Mouse (Mus musculus): ENCODE results near the gene Frs3. TPM values are rescaled to one million over a fixed set of nuclear protein-coding genes. Genes with fewer than 3 reads are reported as not detected.

Gene Frs3
- total and polyA plus RNA-seq, 2 experiments, result 1.7 to 7.1 TPM

DNA sequence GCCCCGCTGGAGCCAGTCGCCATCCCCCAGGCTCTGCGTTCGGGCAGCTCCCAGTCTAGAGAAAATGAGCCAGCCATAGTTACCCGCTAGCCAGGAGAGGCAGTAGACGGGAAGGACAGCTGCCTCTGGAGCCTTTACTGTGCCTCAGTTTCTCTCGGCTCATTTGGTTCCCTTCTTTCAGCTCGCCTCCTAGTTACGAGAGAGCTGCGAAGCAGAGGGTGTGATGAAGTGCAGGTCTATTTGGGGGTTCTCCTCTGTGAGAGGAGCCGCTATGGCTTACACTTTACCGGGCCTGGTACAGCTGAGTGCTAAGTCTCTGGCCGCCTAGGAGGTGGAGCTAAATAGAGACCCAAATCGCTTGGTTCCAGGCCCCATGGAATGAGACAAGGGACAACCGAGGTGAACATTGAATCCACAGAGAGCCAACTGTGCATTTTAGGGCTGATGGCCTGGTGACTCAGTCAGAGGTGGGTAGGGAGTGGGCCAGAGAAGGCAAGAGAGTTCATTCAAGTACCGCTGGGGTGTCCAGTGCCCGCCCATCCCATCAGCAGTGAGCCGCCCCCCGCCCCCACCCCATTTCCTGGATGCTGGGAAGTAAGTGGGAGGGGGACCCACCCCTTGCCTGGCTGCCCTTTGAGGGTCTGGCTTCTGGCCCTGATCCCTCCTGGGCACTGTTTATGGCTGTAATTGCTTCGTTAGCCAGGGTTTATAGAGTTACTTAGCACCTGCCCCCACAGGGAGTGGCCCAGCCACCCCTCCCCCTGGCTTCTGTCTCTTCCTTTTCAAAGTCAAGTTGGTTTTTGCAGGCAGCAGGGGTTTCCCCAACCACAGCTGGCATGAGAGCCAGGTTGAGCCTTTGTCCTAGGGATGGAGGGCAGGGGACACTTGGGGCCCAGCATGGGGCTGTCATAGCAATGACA lies 50.3 kb downstream of the Frs3 start:
- no peak for DNase-seq (ENCODE audit: extremely low read depth, low read depth, low spot score)
- Histone ChIP-seq H3K4me3 (ENCODE audit: insufficient read depth, low read depth, low read length) (peak overlapping the region; percentile 84; the same call in 1 of the 2 replicates), H3K27me3 (ENCODE audit: control insufficient read depth, insufficient read depth, low read length) (no peaks in the 10 kb centered on the region), H3K79me2 (ENCODE audit: control insufficient read depth, insufficient read depth, low read length) (peaks cover 35% of the 10 kb centered on the region), H3K4me1 (ENCODE audit: control insufficient read depth, insufficient read depth, low read length) (peaks cover 5% of the 10 kb centered on the region; the same call in 1 of the 2 replicates), H3K27ac (replicated peaks; ENCODE audit: insufficient read depth, low read depth, low read length) (no peak overlapping the region), H3K9ac (ENCODE audit: low read depth, low read length) (peak overlapping the region; percentile 55; the same call in 1 of the 2 replicates), H3K36me3 (ENCODE audit: control insufficient read depth, insufficient read depth, low read length) (no peaks in the 10 kb centered on the region)
- 64% methylated on average over 20 of the region's 20 CpGs for WGBS
- no peak for TF ChIP-seq CTCF (IDR thresholded peaks at IDR 0.05; ENCODE audit: low read depth, low read length)
- no peak for TF ChIP-seq POLR2A (IDR thresholded peaks at IDR 0.05; ENCODE audit: extremely low read depth, insufficient read depth, low read length)

DNA sequence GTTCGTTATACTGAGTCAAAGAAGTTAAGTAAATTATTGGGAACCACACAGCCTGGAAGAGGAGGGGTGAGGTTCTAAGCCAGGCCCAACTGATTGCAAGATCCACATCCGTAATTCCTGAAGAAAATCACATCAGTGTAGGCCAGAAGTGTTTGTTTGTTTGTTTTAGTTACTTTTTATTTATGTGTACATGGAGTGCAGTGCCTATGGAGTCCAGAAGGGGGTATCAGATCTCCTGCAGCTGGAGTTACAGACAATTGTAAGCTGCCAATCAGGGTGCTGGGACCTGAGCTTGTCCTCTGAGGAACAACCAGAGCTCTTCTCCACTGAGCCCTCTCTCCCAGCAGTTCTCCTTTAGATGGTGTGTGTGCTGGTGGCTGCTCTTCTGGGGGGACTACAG lies 51.4 kb downstream of the Frs3 start:
- H3K9ac ChIP-seq (ENCODE audit: low read depth, low read length), result no peak overlapping the region
- H3K27me3 ChIP-seq (ENCODE audit: control insufficient read depth, insufficient read depth, low read length), result no peaks in the 10 kb centered on the region
- H3K27ac ChIP-seq (replicated peaks; ENCODE audit: insufficient read depth, low read depth, low read length), result no peak overlapping the region
- TF ChIP-seq CTCF (IDR thresholded peaks at IDR 0.05; ENCODE audit: low read depth, low read length) (no peak), POLR2A (IDR thresholded peaks at IDR 0.05; ENCODE audit: extremely low read depth, insufficient read depth, low read length) (no peak)
- DNase-seq (ENCODE audit: extremely low read depth, low read depth, low spot score), result no peak
- H3K4me1 ChIP-seq (ENCODE audit: control insufficient read depth, insufficient read depth, low read length), result peaks cover 5% of the 10 kb centered on the region; the same call in 1 of the 2 replicates
- H3K4me3 ChIP-seq (ENCODE audit: insufficient read depth, low read depth, low read length), result no peak overlapping the region
- no peaks in the 10 kb centered on the region for H3K36me3 ChIP-seq (ENCODE audit: control insufficient read depth, insufficient read depth, low read length)
- peaks cover 39% of the 10 kb centered on the region for H3K79me2 ChIP-seq (ENCODE audit: control insufficient read depth, insufficient read depth, low read length)
- WGBS, result 93% methylated on average over 2 of the region's 2 CpGs

DNA sequence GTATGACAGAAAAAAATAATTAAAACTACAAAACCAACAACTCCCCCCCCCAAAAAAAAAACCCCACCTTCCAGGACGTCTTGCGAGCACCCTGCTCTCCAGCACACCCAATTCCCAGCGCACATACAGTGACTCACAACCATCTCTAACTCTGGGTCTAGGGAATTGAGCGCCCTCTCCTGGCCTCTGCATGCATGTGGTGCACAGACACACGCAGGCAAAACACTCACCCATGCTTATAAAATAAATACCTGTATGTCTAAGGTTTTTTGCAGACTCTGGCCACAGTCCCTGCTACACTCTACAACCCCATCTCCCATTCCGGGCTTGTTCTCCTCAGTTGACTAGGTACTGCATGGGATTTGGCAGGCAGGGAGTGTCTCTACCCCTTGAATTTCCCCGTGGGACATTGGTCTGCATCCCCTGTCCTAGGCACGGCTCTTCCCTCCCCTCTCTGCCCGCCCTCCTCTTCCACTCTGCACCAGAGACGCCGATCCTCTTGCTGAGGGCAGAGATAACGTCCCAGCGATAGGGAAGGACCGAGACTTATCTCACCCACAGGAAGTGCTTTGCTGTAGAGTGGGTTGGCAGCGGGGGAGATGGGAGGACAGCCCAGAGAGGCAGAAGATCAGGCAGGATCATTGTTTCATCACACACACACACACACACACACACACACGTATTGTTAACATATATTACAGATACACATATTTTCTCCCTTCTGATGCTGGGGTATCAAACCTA lies 54.3 kb downstream of the Frs3 start:
- Histone ChIP-seq H3K4me3 (ENCODE audit: insufficient read depth, low read depth, low read length) (no peak overlapping the region), H3K9ac (ENCODE audit: low read depth, low read length) (no peak overlapping the region), H3K79me2 (ENCODE audit: control insufficient read depth, insufficient read depth, low read length) (peaks cover 37% of the 10 kb centered on the region), H3K36me3 (ENCODE audit: control insufficient read depth, insufficient read depth, low read length) (no peaks in the 10 kb centered on the region), H3K27ac (replicated peaks; ENCODE audit: insufficient read depth, low read depth, low read length) (no peak overlapping the region), H3K4me1 (ENCODE audit: control insufficient read depth, insufficient read depth, low read length) (peaks cover 7% of the 10 kb centered on the region), H3K27me3 (ENCODE audit: control insufficient read depth, insufficient read depth, low read length) (no peaks in the 10 kb centered on the region)
- DNase-seq (ENCODE audit: extremely low read depth, low read depth, low spot score), result no peak
- TF ChIP-seq CTCF (IDR thresholded peaks at IDR 0.05; ENCODE audit: low read depth, low read length) (peak; percentile 49), POLR2A (IDR thresholded peaks at IDR 0.05; ENCODE audit: extremely low read depth, insufficient read depth, low read length) (no peak)
- 68% methylated on average over 16 of the region's 16 CpGs for WGBS

DNA sequence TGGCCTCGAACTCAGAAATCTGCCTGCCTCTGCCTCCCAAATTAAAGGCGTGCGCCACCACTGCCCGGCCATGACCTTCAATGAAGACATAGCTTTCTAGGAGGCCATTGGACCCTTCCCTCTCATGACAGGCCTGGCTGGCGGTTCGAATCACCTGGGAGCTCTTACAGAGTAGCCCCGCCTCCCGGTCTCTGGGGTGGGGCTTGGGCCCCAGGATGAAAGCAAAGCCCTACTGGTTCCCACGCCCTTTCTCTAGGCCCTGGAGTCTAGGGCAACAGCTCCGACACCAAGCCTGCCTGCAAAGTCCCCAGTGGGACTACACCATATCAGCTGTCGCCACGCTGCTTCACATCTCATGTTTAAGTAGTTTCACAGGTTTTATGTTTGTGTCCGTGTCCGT lies 55.3 kb downstream of the Frs3 start:
- peaks cover 11% of the 10 kb centered on the region for H3K4me1 ChIP-seq (ENCODE audit: control insufficient read depth, insufficient read depth, low read length)

DNA sequence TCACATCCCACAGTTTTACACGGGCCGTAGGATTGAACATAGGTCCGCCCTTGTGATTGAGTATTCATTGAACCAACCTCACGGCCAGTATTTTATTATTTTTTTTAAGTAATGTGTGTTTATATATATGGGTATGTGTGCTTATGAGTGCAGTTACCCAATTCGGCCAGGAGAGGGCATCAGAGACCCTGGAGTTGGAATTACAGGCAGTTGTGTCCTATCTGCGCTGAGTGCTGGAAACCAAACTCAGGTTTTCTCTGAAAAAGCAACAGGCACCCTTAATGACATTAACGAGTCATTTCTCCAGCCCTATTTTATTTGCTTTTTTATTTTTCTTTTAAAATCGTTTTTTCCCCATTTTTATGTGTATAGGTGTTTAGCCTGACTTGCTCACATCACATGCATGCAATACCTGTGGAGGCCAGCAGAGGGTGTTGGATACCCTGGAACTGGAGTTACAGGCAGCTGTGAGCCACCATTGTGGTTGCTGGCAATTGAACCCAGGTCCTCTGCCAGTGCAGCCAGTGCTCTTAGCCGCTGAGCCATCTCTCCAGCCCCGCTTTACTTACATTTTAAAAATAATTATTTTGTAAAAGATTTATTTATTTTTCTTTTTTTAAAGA lies 56.0 kb downstream of the Frs3 start:
- peaks cover 13% of the 10 kb centered on the region for H3K4me1 ChIP-seq (ENCODE audit: control insufficient read depth, insufficient read depth, low read length)
- 90% methylated on average over 10 of the region's 10 CpGs for WGBS
- DNase-seq (ENCODE audit: extremely low read depth, low read depth, low spot score), result no peak

More for the DNA sequence above, 55.3 kb downstream of the Frs3 start:
- H3K36me3 ChIP-seq (ENCODE audit: control insufficient read depth, insufficient read depth, low read length), result no peaks in the 10 kb centered on the region
- no peak overlapping the region for H3K27ac ChIP-seq (replicated peaks; ENCODE audit: insufficient read depth, low read depth, low read length)
- no peaks in the 10 kb centered on the region for H3K27me3 ChIP-seq (ENCODE audit: control insufficient read depth, insufficient read depth, low read length)
- WGBS, result 98% methylated on average over 14 of the region's 14 CpGs
- TF ChIP-seq POLR2A (IDR thresholded peaks at IDR 0.05; ENCODE audit: extremely low read depth, insufficient read depth, low read length), result no peak
- no peak for TF ChIP-seq CTCF (IDR thresholded peaks at IDR 0.05; ENCODE audit: low read depth, low read length)
- H3K4me3 ChIP-seq (ENCODE audit: insufficient read depth, low read depth, low read length), result no peak overlapping the region
- DNase-seq (ENCODE audit: extremely low read depth, low read depth, low spot score), result no peak
- H3K79me2 ChIP-seq (ENCODE audit: control insufficient read depth, insufficient read depth, low read length), result peaks cover 28% of the 10 kb centered on the region
- no peak overlapping the region for H3K9ac ChIP-seq (ENCODE audit: low read depth, low read length)

More for the DNA sequence above, 56.0 kb downstream of the Frs3 start:
- H3K4me3 ChIP-seq (ENCODE audit: insufficient read depth, low read depth, low read length), result no peak overlapping the region
- H3K9ac ChIP-seq (ENCODE audit: low read depth, low read length), result no peak overlapping the region
- H3K79me2 ChIP-seq (ENCODE audit: control insufficient read depth, insufficient read depth, low read length), result peaks cover 23% of the 10 kb centered on the region
- H3K27ac ChIP-seq (replicated peaks; ENCODE audit: insufficient read depth, low read depth, low read length), result no peak overlapping the region
- peak; percentile 54; the same call in 1 of the 2 replicates for TF ChIP-seq CTCF (IDR thresholded peaks at IDR 0.05; ENCODE audit: low read depth, low read length)
- TF ChIP-seq POLR2A (IDR thresholded peaks at IDR 0.05; ENCODE audit: extremely low read depth, insufficient read depth, low read length), result no peak
- H3K36me3 ChIP-seq (ENCODE audit: control insufficient read depth, insufficient read depth, low read length), result no peaks in the 10 kb centered on the region
- no peaks in the 10 kb centered on the region for H3K27me3 ChIP-seq (ENCODE audit: control insufficient read depth, insufficient read depth, low read length)

All from liver, adult 2 months (tissue).